ENCODE assay signal across 8 mouse cellular contexts in genomic region chr2:85037047-85038026, GRCm38 (mm10). TPM values are rescaled to one million over a fixed set of nuclear protein-coding genes. Genes with fewer than 3 reads are reported as not detected.
DNase-seq lines count a peak whose midpoint lies in the region; ATAC-seq lines count a peak whose summit lies in the region.

Gene Ssrp1, plus strand, starts transcription at chr2:85037234.
Gene P2rx3, minus strand, starts transcription at chr2:85037462.

- intact Hi-C loops in gastrocnemius, postnatal 14 days (cut with DNase I; ENCODE audit: low total_unique reads), result no loop called here
- intact Hi-C loops in left cerebral cortex, postnatal 36 days (cut with DNase I), result no loop called here

- under 1% methylated on average over 63 of the region's 66 CpGs for WGBS in intestine, embryonic 14.5 days
- 1% methylated on average over 66 of the region's 66 CpGs for WGBS in midbrain, embryonic 10.5 days

- peak within 1 kb of the TSS; percentile 55 for H3K4me3 ChIP-seq in intestine, embryonic 14.5 days (ENCODE audit: low read depth, low read length)
- peak within 1 kb of the TSS; percentile 78 for H3K4me3 ChIP-seq in midbrain, embryonic 10.5 days

- ATAC-seq in intestine, embryonic 14.5 days (replicated peaks; ENCODE audit: low FRiP score, low TSS enrichment, low read depth), result peak; percentile 97

- peaks cover 37% of the 10 kb centered on the region for H3K36me3 ChIP-seq in intestine, embryonic 14.5 days (ENCODE audit: control insufficient read depth, insufficient read depth, low read length)
- H3K36me3 ChIP-seq in midbrain, embryonic 10.5 days, result peaks cover 38% of the 10 kb centered on the region

- peak within 1 kb of the TSS; percentile 83 for H3K9ac ChIP-seq in intestine, embryonic 14.5 days (ENCODE audit: low read length)

- peak; percentile 93 for DNase-seq in adrenal gland, adult 2 months
- peak; percentile 95 for DNase-seq in embryo, embryonic 10.5 days (ENCODE audit: low spot score)
- DNase-seq in gastrocnemius, postnatal 14 days, result peak; percentile 90
- DNase-seq in intestine, embryonic 14.5 days (ENCODE audit: low spot score), result peak; percentile 95
- DNase-seq in left cerebral cortex, postnatal 36 days (ENCODE audit: low spot score in 2 of 2), result peak; percentile 91 to 92
- peak; percentile 94 for DNase-seq in midbrain, embryonic 10.5 days (ENCODE audit: low spot score)
- peak; percentile 87 to 88 for DNase-seq in right cerebral cortex, postnatal 36 days (ENCODE audit: low spot score in 2 of 2)
- DNase-seq in urinary bladder, postnatal 4 days (ENCODE audit: low spot score in 2 of 2), result peak; percentile 86 to 88

- H3K9me3 ChIP-seq in intestine, embryonic 14.5 days (ENCODE audit: control insufficient read depth, low read length), result no peaks in the 10 kb centered on the region
- H3K9me3 ChIP-seq in midbrain, embryonic 10.5 days (replicated peaks), result no peaks in the 10 kb centered on the region

- H3K27ac ChIP-seq in intestine, embryonic 14.5 days (ENCODE audit: low read depth), result peak within 1 kb of the TSS; percentile 68
- peak within 1 kb of the TSS; percentile 95 for H3K27ac ChIP-seq in midbrain, embryonic 10.5 days (replicated peaks)

- H3K4me2 ChIP-seq in intestine, embryonic 14.5 days (ENCODE audit: low read length), result peak within 1 kb of the TSS; percentile 73

- H3K27me3 ChIP-seq in intestine, embryonic 14.5 days (replicated peaks; ENCODE audit: control insufficient read depth, insufficient read depth, low read length), result no peaks in the 10 kb centered on the region
- no peaks in the 10 kb centered on the region for H3K27me3 ChIP-seq in midbrain, embryonic 10.5 days (ENCODE audit: low read depth, poor library complexity, severe bottlenecking)

- peaks cover 9% of the 10 kb centered on the region for H3K4me1 ChIP-seq in intestine, embryonic 14.5 days (replicated peaks; ENCODE audit: control insufficient read depth, insufficient read depth, low read length)
- H3K4me1 ChIP-seq in midbrain, embryonic 10.5 days, result peaks cover 26% of the 10 kb centered on the region

RNA-seq across cellular contexts. Expression of gene Ssrp1, which starts in this region (rescaled TPM):
- 100 to 1,000 TPM; 105 to 125 TPM for total RNA-seq in adrenal gland, adult 2 months (2021)
- 78.7 and 92.2 TPM in 2 replicates for polyA plus RNA-seq in adrenal gland, adult 2 months (2012; rRNA removed)
- total RNA-seq in gastrocnemius, postnatal 14 days (2021), result 10 to 100 TPM; 34.0 to 44.2 TPM
- polyA plus RNA-seq in intestine, embryonic 14.5 days (2014; fragmentation: Nextera tagmentation; extraction: Ambion mirVana), result 308 and 334 TPM in 2 replicates
- 100 to 1,000 TPM in 1 of 2 experiments, 10 to 100 TPM in 1; 94.2 to 109 TPM for total RNA-seq in left cerebral cortex, postnatal 36 days (2021)
- polyA plus RNA-seq in midbrain, embryonic 10.5 days (2016; fragmentation: Nextera tagmentation; extraction: Ambion mirVana), result 392 and 411 TPM in 2 replicates

RNA-seq across cellular contexts. Expression of gene P2rx3, which starts in this region (rescaled TPM):
- 1 to 10 TPM; 1.1 to 1.4 TPM for total RNA-seq in adrenal gland, adult 2 months (2021)
- polyA plus RNA-seq in adrenal gland, adult 2 months (2012; rRNA removed), result 0.54 and 0.83 TPM in 2 replicates
- under 1 TPM; 0.89 to 0.92 TPM for total RNA-seq in gastrocnemius, postnatal 14 days (2021)
- polyA plus RNA-seq in intestine, embryonic 14.5 days (2014; fragmentation: Nextera tagmentation; extraction: Ambion mirVana), result 0.62 and 2.0 TPM in 2 replicates
- total RNA-seq in left cerebral cortex, postnatal 36 days (2021), result 1 to 10 TPM; 1.6 to 2.3 TPM
- 4.7 and 6.2 TPM in 2 replicates for polyA plus RNA-seq in midbrain, embryonic 10.5 days (2016; fragmentation: Nextera tagmentation; extraction: Ambion mirVana)

Comparison
In these comparisons a context has a peak if more than half of its experiments do, and no peak if none do; other contexts are left out.
1. Peak in every context shown above with its lines: DNase-seq, ATAC-seq, H3K4me3 ChIP-seq and H3K27ac ChIP-seq.